Mouse (Mus musculus) urinary bladder, postnatal 14 days (tissue): Measurements from ENCODE around the gene Hps5.
A peak's percentile ranks its signal among the peaks of the same experiment; 100 is the strongest.
"Not testable (repeated sequence)": the region's sequence is repeated elsewhere in the genome, so short reads cannot be mapped to it uniquely, and the experiment has no call there.

Source experiments
- DNase-seq: peaks from one replicate; pipeline ENCODE4 v3.0.0; 2021; ENCODE audit warnings: low spot score

The Hps5 gene

DNA sequence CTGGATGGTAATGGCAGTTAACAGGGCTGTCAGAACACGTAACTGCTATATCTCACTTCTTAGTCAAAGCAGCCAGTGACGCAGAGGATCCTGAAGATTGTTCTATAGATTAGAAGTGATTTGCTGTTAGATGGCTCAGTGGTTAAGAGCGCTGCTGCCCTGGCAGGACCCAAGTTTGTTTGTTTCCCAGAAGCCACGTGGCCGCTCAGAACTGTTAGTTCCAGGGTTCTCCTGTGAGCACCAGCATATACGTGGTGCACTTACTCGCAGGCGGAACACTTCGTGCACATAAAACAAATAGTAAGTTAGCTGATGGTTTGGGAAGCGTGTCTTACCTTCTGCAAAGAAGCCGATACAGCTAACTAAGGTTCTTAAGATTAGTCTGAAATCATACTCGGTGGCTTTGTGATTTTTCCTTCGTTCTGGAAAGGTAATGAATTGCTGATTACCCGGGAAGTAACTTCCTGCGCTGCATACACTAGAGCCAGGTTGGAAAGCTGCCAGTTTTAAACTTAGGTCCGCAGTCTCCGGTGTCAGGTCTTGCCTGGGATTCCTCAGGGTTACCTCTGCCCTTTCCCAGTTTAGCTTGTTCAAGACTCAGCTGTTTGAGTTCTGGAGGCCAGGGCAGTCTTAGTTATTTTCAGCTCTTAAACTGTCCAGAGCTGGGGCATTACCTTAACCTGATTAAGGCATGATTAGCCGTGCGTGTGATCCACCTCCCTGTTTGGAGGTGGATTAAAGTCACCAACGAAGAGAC is 31.4 kb upstream of the Hps5 start:
- DNase-seq = no peak

DNA sequence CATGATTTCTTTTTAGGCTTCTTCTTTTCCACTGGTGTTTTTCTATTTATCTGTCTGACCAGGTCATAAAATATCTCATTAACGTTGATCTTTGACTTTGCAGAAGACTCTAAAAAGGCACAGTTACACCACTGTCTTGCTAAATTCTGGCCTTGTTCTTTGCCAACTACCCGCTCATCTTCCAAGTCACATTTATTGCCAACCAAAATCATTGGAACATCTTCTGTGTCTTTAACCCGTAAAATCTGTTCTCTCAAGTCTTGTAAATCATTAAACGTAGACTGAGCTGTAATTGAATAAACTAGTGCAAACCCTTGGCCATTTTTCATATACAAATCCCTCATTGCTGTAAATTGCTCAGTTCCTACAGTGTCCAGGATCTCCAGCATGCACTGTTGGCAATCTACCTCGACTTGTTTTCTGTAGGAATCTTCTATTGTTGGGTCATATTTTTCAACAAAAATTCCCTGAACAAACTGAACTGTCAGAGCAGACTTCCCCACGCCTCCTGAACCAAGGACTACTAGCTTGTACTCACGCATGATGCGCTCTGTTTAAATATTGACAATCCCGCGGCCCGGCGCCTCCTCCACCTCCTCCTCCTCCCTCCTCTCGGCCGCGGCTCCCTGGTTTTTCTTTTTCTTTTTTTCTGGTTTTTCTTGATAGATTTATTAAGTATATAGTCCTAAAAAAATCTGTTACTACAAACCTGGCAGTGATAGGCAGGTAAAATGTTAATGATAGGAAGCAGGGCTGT is 25.2 kb upstream of the Hps5 start:
- DNase-seq = not testable (repeated sequence)

DNA sequence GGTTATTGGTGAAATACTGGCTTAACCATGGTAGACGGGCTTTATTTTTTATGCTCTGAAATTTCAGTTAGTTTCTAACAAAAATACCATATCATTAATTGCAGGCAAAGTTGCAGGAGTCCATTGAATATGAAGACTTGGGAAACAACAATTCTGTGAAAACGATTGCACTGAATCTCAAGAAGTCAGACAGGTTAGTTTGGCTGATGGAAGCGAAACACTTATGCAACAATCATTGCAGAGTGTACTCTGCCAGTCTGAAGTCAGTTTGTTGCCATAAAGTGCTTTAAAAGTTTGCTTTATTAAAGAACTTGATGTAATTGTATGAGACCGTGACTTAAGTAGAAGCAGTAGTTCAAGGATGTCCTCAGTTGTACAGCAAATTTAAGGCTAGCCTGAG is 18.1 kb upstream of the Hps5 start:
- DNase-seq = no peak

- no peak for DNase-seq
These were observed 14.5 kb upstream of the Hps5 start for GRCm38 (mm10) chr7:46810325-46810724.

GRCm38 (mm10) chr7:46796779-46797178 is 915 bp upstream of the Hps5 start:
- no peak for DNase-seq

- DNase-seq = peak; percentile 29
These were observed 379 bp upstream of the Hps5 start for GRCm38 (mm10) chr7:46796206-46796679.

GRCm38 (mm10) chr7:46793871-46794270 is 2.0 kb downstream of the Hps5 start:
- DNase-seq = no peak

DNA sequence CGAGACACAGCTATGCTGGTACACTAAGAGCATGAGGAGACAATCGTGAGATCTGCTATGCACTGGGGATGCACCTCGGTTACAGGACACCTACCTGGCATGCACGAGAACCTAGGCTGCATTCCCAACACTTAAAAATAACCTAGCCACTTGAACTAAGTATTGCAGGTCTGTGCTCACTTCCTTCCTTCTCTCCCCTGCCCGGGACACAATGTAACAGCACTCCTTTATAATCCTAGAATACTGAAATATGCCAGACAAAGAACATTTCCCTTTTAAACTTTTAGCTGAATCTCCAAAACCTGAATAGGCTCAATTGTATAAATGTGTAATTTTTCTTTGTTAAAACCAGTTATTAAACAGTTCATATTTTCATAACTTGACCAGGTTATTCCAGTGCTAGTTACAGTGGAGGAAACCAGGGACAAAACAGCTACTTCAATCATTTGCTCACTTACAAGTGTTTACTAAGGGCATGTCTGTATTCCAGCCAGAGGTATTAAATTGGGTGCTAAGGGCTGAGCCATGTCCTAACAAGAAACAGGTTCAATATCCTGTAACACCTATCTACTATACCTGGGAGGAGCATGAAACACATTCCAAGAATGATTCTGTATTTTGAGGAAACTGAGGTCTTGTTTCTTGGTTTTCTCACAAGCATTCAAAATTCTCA is 6.6 kb downstream of the Hps5 start:
- no peak for DNase-seq

GRCm38 (mm10) chr7:46770706-46771105 is 25.2 kb downstream of the Hps5 start:
- peak; percentile 11 for DNase-seq

GRCm38 (mm10) chr7:46768451-46768850 is 27.4 kb downstream of the Hps5 start:
- DNase-seq = no peak

DNA sequence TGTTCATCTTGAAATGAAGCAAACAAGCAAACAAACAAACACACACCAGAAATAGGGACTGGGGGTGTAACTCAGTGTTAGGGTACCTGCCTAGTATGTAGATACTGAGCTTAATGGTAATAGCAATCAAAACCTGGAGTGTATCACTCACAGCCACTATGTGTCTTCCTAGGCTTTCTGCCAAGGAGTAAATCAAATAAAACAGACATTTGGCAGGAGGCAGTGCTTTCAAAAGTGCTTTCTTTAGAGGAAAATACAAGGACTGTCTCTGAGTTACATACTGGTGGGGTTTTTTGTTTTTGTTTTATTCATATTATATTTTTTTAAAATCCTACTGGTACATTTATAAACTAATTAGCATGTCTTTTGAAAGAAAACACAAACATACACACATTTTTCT is 28.5 kb downstream of the Hps5 start:
- no peak for DNase-seq

DNA sequence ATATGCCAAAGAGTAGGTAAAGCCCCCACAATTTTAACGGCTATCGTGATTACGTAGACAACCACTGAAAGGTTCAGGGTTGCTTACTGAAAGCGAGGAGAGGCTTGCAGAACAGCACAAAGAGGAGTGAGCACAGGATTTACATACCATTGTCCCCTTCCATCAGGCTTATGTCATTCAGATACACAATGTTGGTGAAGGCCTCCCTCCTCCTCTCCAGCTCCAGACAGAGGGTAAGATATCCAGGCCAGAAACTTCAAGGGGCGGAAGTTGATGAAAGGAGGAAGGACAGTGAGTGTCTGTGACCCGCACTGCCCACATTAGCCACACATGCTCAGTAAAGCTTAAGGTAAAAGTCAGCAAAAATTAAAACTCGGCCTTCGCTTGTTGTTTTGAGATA is 31.2 kb downstream of the Hps5 start:
- DNase-seq = no peak

DNA sequence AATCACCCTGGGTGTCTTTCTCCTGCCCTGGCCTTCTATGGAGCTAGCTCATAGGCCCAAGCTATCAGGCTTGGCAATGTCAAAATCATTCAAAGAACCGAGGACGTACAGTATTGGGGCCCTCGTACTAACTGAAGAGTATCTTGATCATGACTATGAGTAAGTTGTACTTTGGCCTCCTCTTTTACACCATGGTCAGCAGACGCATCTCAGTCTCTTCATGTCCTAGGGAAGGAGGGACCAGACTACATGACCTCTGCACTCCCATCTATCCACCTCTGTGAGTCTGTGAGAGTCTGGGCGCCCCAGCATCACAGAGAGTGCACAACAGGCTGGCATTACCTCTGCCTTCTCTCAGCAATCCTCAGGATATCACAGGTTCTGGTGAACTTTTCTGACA is 33.3 kb downstream of the Hps5 start:
- no peak for DNase-seq

DNA sequence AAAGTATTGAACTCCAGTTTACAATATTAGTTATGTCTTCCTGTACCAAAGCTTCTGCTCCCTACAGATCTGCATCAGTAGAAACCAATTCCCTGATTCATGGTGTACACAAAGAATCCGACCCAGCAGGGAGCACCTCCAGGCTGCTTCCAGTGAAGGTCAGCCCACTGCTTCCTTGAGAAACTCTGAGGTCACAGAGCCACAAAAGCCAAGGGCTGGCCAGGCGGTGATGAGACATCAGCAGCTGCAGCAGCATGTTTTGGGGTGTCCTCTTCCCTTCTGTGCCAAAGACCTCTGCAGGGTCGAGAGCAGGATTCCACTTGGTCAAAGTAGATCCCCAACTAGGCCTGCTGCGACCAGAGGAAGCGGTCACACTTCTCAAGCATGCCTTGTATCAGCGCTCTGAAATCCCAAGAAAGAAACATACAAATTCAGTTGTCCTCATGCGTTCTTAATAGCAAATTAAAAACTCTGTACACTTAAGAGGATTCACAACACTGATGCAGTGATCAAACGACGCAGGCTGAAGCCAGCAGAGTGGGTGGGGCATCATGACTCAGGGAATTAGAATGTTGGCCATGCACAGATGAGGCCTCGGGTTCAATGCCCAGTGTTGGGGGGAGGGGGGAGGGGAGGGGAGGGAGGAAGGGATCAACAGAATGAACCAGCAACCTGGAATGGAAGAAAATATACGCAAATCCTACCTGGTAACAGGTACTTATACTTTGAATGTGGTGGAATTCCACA is 34.6 kb downstream of the Hps5 start:
- peak; percentile 10 for DNase-seq

GRCm38 (mm10) chr7:46751490-46751889 is 44.4 kb downstream of the Hps5 start, which contains the start of gene Saa2:
TSS of gene Saa2 (plus strand) at chr7:46751790.
- DNase-seq = no peak

DNA sequence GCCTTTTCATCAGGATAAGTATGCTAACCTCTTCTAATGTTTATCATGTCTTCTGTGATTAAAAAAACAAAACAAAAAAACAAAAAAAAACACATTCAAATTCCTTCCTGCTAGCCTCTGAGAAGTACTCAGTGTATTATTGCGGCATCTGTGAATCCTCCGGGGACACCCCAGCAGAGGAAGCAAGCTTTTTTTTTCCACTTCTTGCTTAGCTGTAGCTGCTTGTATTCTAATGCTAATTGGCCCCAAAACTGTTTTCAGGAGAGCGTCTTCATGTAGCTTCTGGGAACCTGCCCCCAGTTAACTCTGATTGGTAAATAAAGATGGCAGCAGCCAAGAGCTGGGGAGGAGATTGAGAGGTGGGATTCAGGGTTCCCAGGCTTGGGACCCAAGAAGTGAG is 47.4 kb downstream of the Hps5 start:
- DNase-seq = no peak

GRCm38 (mm10) chr7:46746381-46746780 is 49.5 kb downstream of the Hps5 start:
- no peak for DNase-seq

DNA sequence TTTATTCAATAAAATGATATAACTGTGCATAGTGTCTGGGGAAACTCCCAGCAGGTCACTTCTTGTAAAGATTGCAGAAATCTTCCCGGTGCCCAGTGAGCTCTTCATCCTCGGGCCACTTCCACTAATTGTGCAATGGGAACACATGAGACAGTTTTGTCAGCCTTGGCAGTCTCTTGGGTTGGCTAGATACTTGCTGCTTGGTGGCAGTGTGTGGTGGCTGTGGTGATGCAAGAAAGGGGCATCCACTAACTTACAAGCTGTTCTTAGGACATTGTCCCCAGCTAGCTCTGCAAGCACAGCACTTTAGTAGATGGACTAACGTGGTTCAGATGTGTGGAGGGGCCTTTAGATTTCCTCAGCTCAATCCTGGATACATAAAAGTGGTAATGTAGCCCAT is 50.0 kb downstream of the Hps5 start:
- no peak for DNase-seq

GRCm38 (mm10) chr7:46742880-46743279 is 53.0 kb downstream of the Hps5 start, which contains the start of gene Saa1:
TSS of gene Saa1 (minus strand) at chr7:46742980.
- DNase-seq = not testable (repeated sequence)

- not testable (repeated sequence) for DNase-seq
These were observed 55.8 kb downstream of the Hps5 start for GRCm38 (mm10) chr7:46740041-46740440.

GRCm38 (mm10) chr7:46738561-46739460 is 57.1 kb downstream of the Hps5 start:
- DNase-seq = no peak
